Mouse (Mus musculus): ENCODE data around the gene Sesn3. TPM values are rescaled to one million over a fixed set of nuclear protein-coding genes. Genes with fewer than 3 reads are reported as not detected.

Gene Sesn3
- polyA plus RNA-seq, 1 experiment from 2014 or later: 3.7 TPM

DNA sequence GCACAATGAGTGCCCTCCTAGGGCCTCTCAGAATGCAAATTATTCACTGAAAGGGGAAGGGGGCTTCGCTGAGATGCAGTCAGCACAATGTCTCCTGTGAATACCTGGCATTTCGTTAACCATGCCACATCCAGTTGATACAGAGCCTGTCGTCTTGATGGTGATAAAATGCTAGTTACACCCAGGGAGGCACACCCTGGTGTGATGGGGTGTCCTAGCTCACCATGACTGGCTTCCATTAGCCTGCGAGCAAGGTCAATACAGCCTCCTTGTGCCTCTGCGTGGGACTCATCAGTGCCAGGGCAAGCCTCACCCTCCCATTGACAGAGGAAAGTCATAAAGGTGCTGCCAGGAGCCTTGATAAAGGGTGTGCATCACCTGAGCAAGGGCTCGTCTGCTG is 80.0 kb downstream of the Sesn3 start:
- no peaks in the 10 kb centered on the region for H3K27me3 ChIP-seq (ENCODE audit: insufficient read depth, low read length)
- H3K9me3 ChIP-seq (ENCODE audit: low read length): no peaks in the 10 kb centered on the region
- peaks cover 18% of the 10 kb centered on the region for H3K36me3 ChIP-seq (replicated peaks; ENCODE audit: insufficient read depth, low read length)
- WGBS (ENCODE audit: insufficient replicate concordance): 75% methylated on average over 6 of the region's 6 CpGs
- H3K4me1 ChIP-seq (ENCODE audit: insufficient read depth): peaks cover 3% of the 10 kb centered on the region; the same call in 1 of the 2 replicates
- DNase-seq (no peak), ATAC-seq (peak; percentile 38; the same call in 1 of the 2 replicates)
- H3K4me2 ChIP-seq (ENCODE audit: low read depth, low read length): 0 out of 2 replicates have a peak overlapping the region, but pooled peaks have one; percentile 1
- TF ChIP-seq CTCF (IDR thresholded peaks at IDR 0.05; ENCODE audit: low read depth) (no peak), EP300 (IDR thresholded peaks at IDR 0.05; ENCODE audit: low read depth) (no peak)
- H3K27ac ChIP-seq (ENCODE audit: low read depth): no peak overlapping the region
- no peak overlapping the region for H3K9ac ChIP-seq (replicated peaks)
- H3K4me3 ChIP-seq (ENCODE audit: low read depth, low read length): no peak overlapping the region

DNA sequence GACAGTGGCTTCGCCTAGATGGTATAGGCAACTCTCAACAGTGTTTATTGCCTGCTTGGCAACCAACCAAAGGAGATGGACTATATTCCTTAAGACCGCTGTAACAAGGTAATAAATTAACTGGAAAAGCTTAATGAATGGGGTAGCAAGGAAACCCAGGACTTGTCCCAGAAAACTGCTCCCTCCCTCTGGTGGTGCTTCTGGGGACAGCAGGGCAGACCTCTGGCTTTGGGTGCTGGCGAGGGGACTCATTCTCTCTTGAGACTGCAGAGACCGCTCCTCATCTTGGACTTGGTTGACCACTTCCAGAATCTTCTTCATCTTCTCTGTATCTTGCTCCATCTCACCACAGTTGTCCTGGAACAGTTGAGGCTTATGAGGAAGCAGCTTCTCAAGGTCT is 82.2 kb downstream of the Sesn3 start:
- Histone ChIP-seq H3K9ac (replicated peaks) (no peak overlapping the region), H3K27ac (ENCODE audit: low read depth) (no peak overlapping the region), H3K9me3 (ENCODE audit: low read length) (no peaks in the 10 kb centered on the region), H3K36me3 (replicated peaks; ENCODE audit: insufficient read depth, low read length) (peaks cover 18% of the 10 kb centered on the region), H3K4me3 (ENCODE audit: low read depth, low read length) (no peak overlapping the region), H3K4me1 (ENCODE audit: insufficient read depth) (peaks cover 3% of the 10 kb centered on the region; the same call in 1 of the 2 replicates), H3K27me3 (ENCODE audit: insufficient read depth, low read length) (no peaks in the 10 kb centered on the region), H3K4me2 (ENCODE audit: low read depth, low read length) (no peak overlapping the region)
- ATAC-seq: no peak
- DNase-seq: peak; percentile 31
- TF ChIP-seq CTCF (IDR thresholded peaks at IDR 0.05; ENCODE audit: low read depth) (peak; percentile 57), EP300 (IDR thresholded peaks at IDR 0.05; ENCODE audit: low read depth) (no peak)
- WGBS (ENCODE audit: insufficient replicate concordance): 90% methylated on average over 4 of the region's 4 CpGs

DNA sequence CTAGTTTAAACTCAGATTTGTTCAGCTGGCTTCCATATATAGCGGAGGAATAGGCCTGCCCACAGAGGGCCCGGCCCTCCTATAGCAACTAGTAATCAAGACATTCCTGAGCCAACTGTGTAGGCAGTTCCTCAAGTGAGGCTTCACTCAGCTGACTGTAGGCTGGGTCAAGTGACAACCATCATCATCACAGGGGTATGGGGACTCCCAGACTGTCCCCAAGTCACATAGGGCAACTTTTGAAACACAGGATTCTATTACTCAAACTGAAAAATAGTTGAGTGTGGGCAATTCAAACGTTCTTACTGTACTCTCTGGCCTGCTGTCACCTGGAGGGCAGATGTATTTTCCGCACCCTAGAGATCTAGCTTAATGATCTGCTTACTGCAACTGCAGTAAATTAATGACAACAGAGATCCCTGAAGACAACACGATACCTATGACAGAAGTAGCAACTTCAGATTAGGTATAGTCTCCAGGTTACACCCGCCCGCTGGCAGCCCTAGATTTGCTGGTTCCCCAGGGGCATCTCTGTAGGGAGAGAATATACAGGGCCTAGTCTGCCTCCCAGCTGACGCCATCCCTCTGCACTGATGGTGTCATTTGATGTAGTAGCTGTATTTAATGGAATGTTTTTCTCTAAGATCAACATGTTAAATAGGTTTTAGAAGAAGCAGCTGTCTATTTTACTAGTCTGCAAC is 87.4 kb downstream of the Sesn3 start:
- DNase-seq (no peak), ATAC-seq (no peak)
- Histone ChIP-seq H3K9me3 (ENCODE audit: low read length) (no peaks in the 10 kb centered on the region), H3K4me2 (ENCODE audit: low read depth, low read length) (no peak overlapping the region), H3K4me3 (ENCODE audit: low read depth, low read length) (no peak overlapping the region), H3K4me1 (ENCODE audit: insufficient read depth) (peaks cover 30% of the 10 kb centered on the region), H3K27me3 (ENCODE audit: insufficient read depth, low read length) (no peaks in the 10 kb centered on the region), H3K36me3 (replicated peaks; ENCODE audit: insufficient read depth, low read length) (peaks cover 6% of the 10 kb centered on the region), H3K9ac (replicated peaks) (no peak overlapping the region), H3K27ac (ENCODE audit: low read depth) (no peak overlapping the region)
- TF ChIP-seq CTCF (IDR thresholded peaks at IDR 0.05; ENCODE audit: low read depth) (no peak), EP300 (IDR thresholded peaks at IDR 0.05; ENCODE audit: low read depth) (no peak)
- 86% methylated on average over 8 of the region's 8 CpGs for WGBS (ENCODE audit: insufficient replicate concordance)

DNA sequence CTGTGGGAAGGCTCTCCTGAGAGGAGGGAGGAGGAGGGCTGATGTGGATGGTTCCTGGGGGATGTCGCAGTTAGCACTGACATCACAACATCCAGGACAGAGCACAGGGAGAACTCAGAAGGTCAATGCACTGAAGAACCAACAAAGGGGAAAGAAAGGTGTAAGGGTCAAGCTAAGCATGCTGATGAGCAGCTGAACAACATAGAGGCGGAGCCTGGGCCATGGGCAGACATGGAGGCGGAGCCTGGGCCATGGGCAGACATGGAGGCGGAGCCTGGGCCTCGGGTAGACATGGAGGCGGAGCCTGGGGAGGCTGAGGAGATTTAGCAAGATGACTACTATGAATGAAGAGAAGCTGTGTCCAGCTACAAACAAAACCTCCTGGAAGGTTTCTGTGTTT is 88.7 kb downstream of the Sesn3 start:
- peak; percentile 85 for ATAC-seq
- H3K27me3 ChIP-seq (ENCODE audit: insufficient read depth, low read length): no peaks in the 10 kb centered on the region
- peak; percentile 69 for DNase-seq
- peaks cover under 1% of the 10 kb centered on the region; the same call in 1 of the 2 replicates for H3K9me3 ChIP-seq (ENCODE audit: low read length)
- 69% methylated on average over 6 of the region's 6 CpGs for WGBS (ENCODE audit: insufficient replicate concordance)
- H3K9ac ChIP-seq (replicated peaks): no peak overlapping the region
- no peak for TF ChIP-seq EP300 (IDR thresholded peaks at IDR 0.05; ENCODE audit: low read depth)
- TF ChIP-seq CTCF (IDR thresholded peaks at IDR 0.05; ENCODE audit: low read depth): no peak
- no peak overlapping the region for H3K27ac ChIP-seq (ENCODE audit: low read depth)
- H3K36me3 ChIP-seq (replicated peaks; ENCODE audit: insufficient read depth, low read length): no peaks in the 10 kb centered on the region
- H3K4me1 ChIP-seq (ENCODE audit: insufficient read depth): peaks cover 37% of the 10 kb centered on the region
- H3K4me3 ChIP-seq (ENCODE audit: low read depth, low read length): no peak overlapping the region
- no peak overlapping the region for H3K4me2 ChIP-seq (ENCODE audit: low read depth, low read length)

DNA sequence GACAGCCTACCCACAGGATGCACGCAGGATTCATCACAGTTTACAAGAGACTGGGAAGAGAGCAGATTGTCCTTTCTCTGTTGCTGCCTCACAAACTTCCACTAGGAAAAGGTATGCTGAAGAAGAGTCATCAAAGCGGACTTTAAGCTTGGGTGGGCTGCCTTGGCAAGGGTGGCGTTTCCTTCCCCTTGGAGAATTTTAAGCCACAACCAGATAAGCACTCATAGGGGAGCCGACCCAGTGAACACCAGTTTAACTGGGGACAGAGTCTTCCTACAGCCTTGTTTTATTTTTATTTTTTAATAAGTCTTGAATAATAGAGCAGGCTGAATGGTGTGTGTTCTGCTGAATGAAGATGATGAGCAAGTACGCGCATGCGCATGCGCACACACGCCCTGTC is 89.9 kb downstream of the Sesn3 start:
- H3K4me3 ChIP-seq (ENCODE audit: low read depth, low read length): no peak overlapping the region
- WGBS (ENCODE audit: insufficient replicate concordance): 69% methylated on average over 9 of the region's 9 CpGs
- TF ChIP-seq EP300 (IDR thresholded peaks at IDR 0.05; ENCODE audit: low read depth) (no peak), CTCF (IDR thresholded peaks at IDR 0.05; ENCODE audit: low read depth) (no peak)
- ATAC-seq (no peak), DNase-seq (no peak)
- no peaks in the 10 kb centered on the region for H3K27me3 ChIP-seq (ENCODE audit: insufficient read depth, low read length)
- H3K4me1 ChIP-seq (ENCODE audit: insufficient read depth): peaks cover 42% of the 10 kb centered on the region
- peaks cover 6% of the 10 kb centered on the region; the same call in 1 of the 2 replicates for H3K9me3 ChIP-seq (ENCODE audit: low read length)
- H3K36me3 ChIP-seq (replicated peaks; ENCODE audit: insufficient read depth, low read length): no peaks in the 10 kb centered on the region
- no peak overlapping the region for H3K4me2 ChIP-seq (ENCODE audit: low read depth, low read length)
- no peak overlapping the region for H3K9ac ChIP-seq (replicated peaks)
- peak overlapping the region; percentile 23; the same call in 1 of the 2 replicates for H3K27ac ChIP-seq (ENCODE audit: low read depth)

DNA sequence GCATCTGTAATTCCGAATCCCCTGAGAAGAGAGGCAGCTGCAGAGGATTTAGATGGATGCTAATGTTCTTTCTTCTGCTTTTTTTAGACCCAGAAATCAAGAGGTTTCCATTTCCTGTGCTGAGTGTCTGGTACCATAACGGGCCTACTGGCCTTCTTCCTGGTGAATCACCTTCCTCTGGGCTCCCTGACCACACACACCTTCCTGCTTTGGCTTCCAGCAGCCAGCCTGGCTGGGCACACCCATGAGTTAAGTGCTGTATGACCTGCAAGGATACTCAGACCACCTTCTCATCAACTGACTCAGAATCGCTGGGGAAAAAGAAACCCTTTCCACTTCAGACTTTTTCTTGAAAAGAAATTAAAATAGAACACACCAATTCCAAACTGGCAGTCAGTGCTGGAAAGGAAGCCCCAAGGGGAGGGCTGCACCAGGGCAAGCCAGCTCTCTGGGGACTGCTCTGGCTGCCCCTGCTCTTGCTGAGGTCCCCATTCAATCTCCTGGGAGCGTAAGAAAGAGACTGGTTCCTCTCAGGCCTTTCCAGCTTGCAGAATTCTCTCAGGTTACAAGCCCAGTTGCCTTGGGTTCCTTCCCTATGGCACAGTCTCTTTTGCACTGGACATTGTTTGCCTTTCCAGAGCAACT is 90.7 kb downstream of the Sesn3 start:
- H3K4me3 ChIP-seq (ENCODE audit: low read depth, low read length): no peak overlapping the region
- 42% methylated on average over 4 of the region's 4 CpGs for WGBS (ENCODE audit: insufficient replicate concordance)
- H3K4me1 ChIP-seq (ENCODE audit: insufficient read depth): peaks cover 47% of the 10 kb centered on the region
- H3K27me3 ChIP-seq (ENCODE audit: insufficient read depth, low read length): no peaks in the 10 kb centered on the region
- no peaks in the 10 kb centered on the region; the same call in 1 of the 2 replicates for H3K36me3 ChIP-seq (replicated peaks; ENCODE audit: insufficient read depth, low read length)
- ATAC-seq (no peak), DNase-seq (no peak)
- TF ChIP-seq CTCF (IDR thresholded peaks at IDR 0.05; ENCODE audit: low read depth) (no peak), EP300 (IDR thresholded peaks at IDR 0.05; ENCODE audit: low read depth) (no peak)
- H3K9me3 ChIP-seq (ENCODE audit: low read length): peaks cover 6% of the 10 kb centered on the region; the same call in 1 of the 2 replicates
- H3K27ac ChIP-seq (ENCODE audit: low read depth): peak overlapping the region; percentile 58; the same call in 1 of the 2 replicates
- H3K9ac ChIP-seq (replicated peaks): no peak overlapping the region
- H3K4me2 ChIP-seq (ENCODE audit: low read depth, low read length): no peak overlapping the region
